Mouse (Mus musculus) hindbrain, embryonic 14.5 days (tissue): ENCODE measurements around the gene Cdc5l. TPM values are rescaled to one million over a fixed set of nuclear protein-coding genes. Genes with fewer than 3 reads are reported as not detected.

ENCODE experiments used
- ATAC-seq: fragments of 200-750 bp; cut with Nextera tagmentation; 2 replicates; pipeline ENCODE4 v1.8.0; 2017; ENCODE audit warnings: moderate number of reproducible peaks, mild to moderate bottlenecking, moderate TSS enrichment, moderate library complexity; ENCODE audit not compliant: low FRiP score
- DNase-seq: peaks from one replicate; pipeline ENCODE4 v3.0.0-alpha.2; 2015; ENCODE audit warnings: low spot score
- H3K27ac ChIP-seq: fragments of 300-500 bp; sonication (generic); 2 replicates; pipeline ENCODE4 v1.5.1; 2014; ENCODE audit warnings: mild to moderate bottlenecking, moderate library complexity
- H3K27me3 ChIP-seq: fragments of 300-500 bp; sonication (generic); 2 replicates; pipeline ENCODE4 v1.6.1; 2014; ENCODE audit warnings: mild to moderate bottlenecking, low read length, mixed read lengths; ENCODE audit not compliant: control insufficient read depth, insufficient read depth
- H3K36me3 ChIP-seq: fragments of 300-500 bp; sonication (generic); replicated peaks from 2 replicates; pipeline ENCODE4 v1.6.1; 2014; ENCODE audit not compliant: control insufficient read depth, insufficient read depth
- H3K4me1 ChIP-seq: fragments of 300-500 bp; sonication (generic); replicated peaks from 2 replicates; pipeline ENCODE4 v1.6.1; 2014; ENCODE audit warnings: antibody characterized with exemption, low read length, mixed read lengths; ENCODE audit not compliant: control insufficient read depth, insufficient read depth
- H3K4me2 ChIP-seq: fragments of 300-500 bp; sonication (generic); replicated peaks from 2 replicates; pipeline ENCODE4 v1.6.1; 2014; ENCODE audit warnings: mild to moderate bottlenecking, moderate library complexity
- H3K4me3 ChIP-seq: fragments of 300-500 bp; sonication (generic); replicated peaks from 2 replicates; pipeline ENCODE4 v1.5.1; 2014; ENCODE audit warnings: mild to moderate bottlenecking, low read length
- H3K9ac ChIP-seq: fragments of 300-500 bp; sonication (generic); 2 replicates; pipeline ENCODE4 v1.6.1; 2014
- H3K9me3 ChIP-seq: fragments of 300-500 bp; sonication (generic); 2 replicates; pipeline ENCODE4 v1.6.1; 2016; ENCODE audit warnings: low read length; ENCODE audit not compliant: control insufficient read depth
- WGBS: fragments of 180-500 bp; shearing (Covaris S2); extraction: QIAGEN DNeasy Blood & Tissue Kit; methylation state at CpG from one replicate; pipeline ENCODE4 v1.1.7; 2014; 5-methylcytosine and 5-hydroxymethylcytosine counted together
- polyA plus RNA-seq: library from polyadenylated mRNA; unstranded; fragments of >200 nt; fragmentation: Nextera tagmentation; extraction: Ambion mirVana; gene quantifications from 2 replicates; pipeline ENCODE4 v1.2.1, GENCODE M21; 2014

Cdc5l gene
- polyA plus RNA-seq, 1 experiment from 2014 or later, result 64.7 TPM

- H3K4me3 ChIP-seq, result no peak overlapping the region
- ATAC-seq, result no peak
- H3K27me3 ChIP-seq, result no peaks in the 10 kb centered on the region
- H3K9ac ChIP-seq, result no peak overlapping the region
- no peak overlapping the region for H3K27ac ChIP-seq
- no peaks in the 10 kb centered on the region for H3K36me3 ChIP-seq
- WGBS, result 82% methylated on average over 7 of the region's 7 CpGs
- no peaks in the 10 kb centered on the region for H3K4me1 ChIP-seq
- H3K4me2 ChIP-seq, result no peak overlapping the region
- no peak for DNase-seq
- H3K9me3 ChIP-seq, result no peaks in the 10 kb centered on the region
Observed at GRCm38 (mm10) chr17:45364871-45365270, 68.7 kb downstream of the Cdc5l start.

- Histone ChIP-seq H3K4me2 (no peak overlapping the region), H3K4me3 (no peak overlapping the region), H3K9ac (no peak overlapping the region), H3K36me3 (no peaks in the 10 kb centered on the region), H3K27me3 (no peaks in the 10 kb centered on the region), H3K4me1 (no peaks in the 10 kb centered on the region), H3K27ac (no peak overlapping the region), H3K9me3 (no peaks in the 10 kb centered on the region)
- WGBS, result 92% methylated on average over 3 of the region's 3 CpGs
- ATAC-seq, result no peak
- no peak for DNase-seq
Observed at GRCm38 (mm10) chr17:45360950-45361349, 72.6 kb downstream of the Cdc5l start.

DNA sequence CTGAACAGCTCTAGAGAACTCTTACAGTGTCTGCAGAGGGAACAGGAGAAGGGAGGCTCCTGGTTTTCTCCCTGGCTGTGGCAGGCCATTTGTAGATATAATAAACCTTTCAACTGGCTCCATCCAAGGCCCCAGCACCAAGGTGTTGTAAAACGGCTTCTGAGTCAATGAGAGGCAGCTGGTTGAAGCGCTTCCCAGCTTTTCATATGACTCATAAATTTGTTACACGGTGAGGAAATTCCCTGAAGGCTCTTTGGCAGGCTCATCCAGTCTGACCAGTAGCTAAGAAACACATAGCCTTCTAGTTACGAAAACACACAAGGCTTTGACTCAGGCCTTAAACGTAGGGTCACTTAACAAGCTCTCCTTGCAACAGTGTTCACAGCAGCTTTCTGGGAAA, 74.1 kb downstream of the Cdc5l start:
- DNase-seq (no peak), ATAC-seq (no peak)
- 67% methylated on average over 5 of the region's 5 CpGs for WGBS
- no peak overlapping the region for H3K4me2 ChIP-seq
- no peaks in the 10 kb centered on the region for H3K4me1 ChIP-seq
- H3K27ac ChIP-seq, result no peak overlapping the region
- no peak overlapping the region for H3K4me3 ChIP-seq
- no peaks in the 10 kb centered on the region for H3K9me3 ChIP-seq
- no peak overlapping the region for H3K9ac ChIP-seq
- no peaks in the 10 kb centered on the region for H3K27me3 ChIP-seq
- H3K36me3 ChIP-seq, result no peaks in the 10 kb centered on the region

GRCm38 (mm10) chr17:45356431-45356830, 77.1 kb downstream of the Cdc5l start:
- Histone ChIP-seq H3K9me3 (no peaks in the 10 kb centered on the region), H3K27ac (no peak overlapping the region), H3K9ac (no peak overlapping the region), H3K4me2 (no peak overlapping the region), H3K36me3 (no peaks in the 10 kb centered on the region), H3K27me3 (no peaks in the 10 kb centered on the region), H3K4me3 (no peak overlapping the region), H3K4me1 (no peaks in the 10 kb centered on the region)
- 84% methylated on average over 9 of the region's 9 CpGs for WGBS
- no peak for ATAC-seq
- no peak for DNase-seq

- H3K27me3 ChIP-seq, result no peaks in the 10 kb centered on the region
- H3K27ac ChIP-seq, result no peak overlapping the region
- no peaks in the 10 kb centered on the region for H3K9me3 ChIP-seq
- WGBS, result 97% methylated on average over 4 of the region's 4 CpGs
- no peak overlapping the region for H3K9ac ChIP-seq
- no peak overlapping the region for H3K4me2 ChIP-seq
- ATAC-seq, result no peak
- no peak overlapping the region for H3K4me3 ChIP-seq
- no peaks in the 10 kb centered on the region for H3K36me3 ChIP-seq
- no peak for DNase-seq
- H3K4me1 ChIP-seq, result no peaks in the 10 kb centered on the region
Observed at GRCm38 (mm10) chr17:45347951-45348350, 85.6 kb downstream of the Cdc5l start.

Other genes starting within 250 kb of the Cdc5l start
- 1.5 and 2.2 TPM in 2 replicates for gene Spats1, start 41.7 kb upstream of the Cdc5l start, polyA plus RNA-seq
- gene Aars2, start 73.1 kb upstream of the Cdc5l start, polyA plus RNA-seq, result 15.2 and 15.8 TPM in 2 replicates
- 3.8 TPM in 2 replicates for gene Tcte1, start 89.7 kb upstream of the Cdc5l start, polyA plus RNA-seq
- 15.7 and 16.8 TPM in 2 replicates for gene Tmem151b, start 115.9 kb upstream of the Cdc5l start, polyA plus RNA-seq
- gene Nfkbie, start 122.0 kb upstream of the Cdc5l start, polyA plus RNA-seq, result 4.3 and 4.7 TPM in 2 replicates
- 83.1 and 84.2 TPM in 2 replicates for gene Slc35b2, start 130.1 kb upstream of the Cdc5l start, polyA plus RNA-seq
- 1,324 and 1,355 TPM in 2 replicates for gene Hsp90ab1, start 139.5 kb upstream of the Cdc5l start, polyA plus RNA-seq
- 41.5 and 42.7 TPM in 2 replicates for gene Slc29a1, start 165.9 kb upstream of the Cdc5l start, polyA plus RNA-seq
- gene Mymx, start 168.4 kb upstream of the Cdc5l start, polyA plus RNA-seq, result not detected in 2 replicates
- gene Capn11, start 225.6 kb upstream of the Cdc5l start, polyA plus RNA-seq, result 2.3 TPM in 1 of 2 replicates, not detected in the other